Mouse (Mus musculus): ENCODE data around the gene Stag1.
"Not testable (repeated sequence)": the region's sequence is repeated elsewhere in the genome, so short reads cannot be mapped to it uniquely, and the experiment has no call there.

Gene Stag1

GRCm38 (mm10) chr9:100682285-100682684 lies 84.7 kb downstream of the Stag1 start:
- no peak for DNase-seq (ENCODE audit: low spot score in 2 of 2)

- peak; percentile 12 to 15 for DNase-seq (ENCODE audit: low spot score in 2 of 2)
Measured at GRCm38 (mm10) chr9:100685769-100686487, 88.3 kb downstream of the Stag1 start.

- no peak for DNase-seq (ENCODE audit: low spot score in 2 of 2)
Measured at GRCm38 (mm10) chr9:100689765-100690316, 92.2 kb downstream of the Stag1 start.

GRCm38 (mm10) chr9:100692239-100692638 lies 94.6 kb downstream of the Stag1 start:
- DNase-seq (ENCODE audit: low spot score in 2 of 2), result no peak

GRCm38 (mm10) chr9:100696537-100696936 lies 98.9 kb downstream of the Stag1 start:
- no peak for DNase-seq (ENCODE audit: low spot score in 2 of 2)

GRCm38 (mm10) chr9:100707644-100708043 lies 110.0 kb downstream of the Stag1 start:
- DNase-seq (ENCODE audit: low spot score in 2 of 2), result no peak

- no peak for DNase-seq (ENCODE audit: low spot score in 2 of 2)
Measured at GRCm38 (mm10) chr9:100711665-100712064, 114.1 kb downstream of the Stag1 start.

GRCm38 (mm10) chr9:100724832-100725231 lies 127.2 kb downstream of the Stag1 start:
- not testable (repeated sequence) for DNase-seq (ENCODE audit: low spot score in 2 of 2)

GRCm38 (mm10) chr9:100731839-100732238 lies 134.2 kb downstream of the Stag1 start:
- no peak for DNase-seq (ENCODE audit: low spot score in 2 of 2)

- no peak for DNase-seq (ENCODE audit: low spot score in 2 of 2)
Measured at GRCm38 (mm10) chr9:100733907-100734440, 136.4 kb downstream of the Stag1 start.

- no peak for DNase-seq (ENCODE audit: low spot score in 2 of 2)
Measured at GRCm38 (mm10) chr9:100735993-100736645, 138.5 kb downstream of the Stag1 start.

- no peak for DNase-seq (ENCODE audit: low spot score in 2 of 2)
Measured at GRCm38 (mm10) chr9:100736646-100737031, 139.0 kb downstream of the Stag1 start.

GRCm38 (mm10) chr9:100777238-100777637 lies 179.6 kb downstream of the Stag1 start:
- not testable (repeated sequence) for DNase-seq (ENCODE audit: low spot score in 2 of 2)

GRCm38 (mm10) chr9:100865984-100866383 lies 268.4 kb downstream of the Stag1 start:
- DNase-seq (ENCODE audit: low spot score in 2 of 2), result no peak

- DNase-seq (ENCODE audit: low spot score in 2 of 2), result no peak
Measured at GRCm38 (mm10) chr9:100869635-100870034, 272.0 kb downstream of the Stag1 start.

- DNase-seq (ENCODE audit: low spot score in 2 of 2), result no peak
Measured at GRCm38 (mm10) chr9:100896111-100896510, 298.5 kb downstream of the Stag1 start.

- no peak for DNase-seq (ENCODE audit: low spot score in 2 of 2)
Measured at GRCm38 (mm10) chr9:100898042-100898441, 300.4 kb downstream of the Stag1 start.

GRCm38 (mm10) chr9:100910352-100910751 lies 312.8 kb downstream of the Stag1 start:
- DNase-seq (ENCODE audit: low spot score in 2 of 2), result no peak

- DNase-seq (ENCODE audit: low spot score in 2 of 2), result peak in 1 of 2 experiments; percentile 38
Measured at GRCm38 (mm10) chr9:100917111-100917510, 319.5 kb downstream of the Stag1 start.

GRCm38 (mm10) chr9:100926629-100927028 lies 329.0 kb downstream of the Stag1 start:
- no peak for DNase-seq (ENCODE audit: low spot score in 2 of 2)

- DNase-seq (ENCODE audit: low spot score in 2 of 2), result no peak
Measured at GRCm38 (mm10) chr9:100942042-100942441, 344.4 kb downstream of the Stag1 start.

GRCm38 (mm10) chr9:100944677-100945365 lies 347.2 kb downstream of the Stag1 start:
- no peak for DNase-seq (ENCODE audit: low spot score in 2 of 2)

Measured in frontal cortex, postnatal 14 days (tissue).